Mouse (Mus musculus) lung, adult 18-20 months (tissue): ENCODE results near the gene Car4.

ENCODE experiments used
- DNase-seq, 2 experiments: peaks; one replicate each; pipeline ENCODE4 v3.0.0; 2022; ENCODE audit warnings: mixed read lengths in 2 of 2

The Car4 gene

DNA sequence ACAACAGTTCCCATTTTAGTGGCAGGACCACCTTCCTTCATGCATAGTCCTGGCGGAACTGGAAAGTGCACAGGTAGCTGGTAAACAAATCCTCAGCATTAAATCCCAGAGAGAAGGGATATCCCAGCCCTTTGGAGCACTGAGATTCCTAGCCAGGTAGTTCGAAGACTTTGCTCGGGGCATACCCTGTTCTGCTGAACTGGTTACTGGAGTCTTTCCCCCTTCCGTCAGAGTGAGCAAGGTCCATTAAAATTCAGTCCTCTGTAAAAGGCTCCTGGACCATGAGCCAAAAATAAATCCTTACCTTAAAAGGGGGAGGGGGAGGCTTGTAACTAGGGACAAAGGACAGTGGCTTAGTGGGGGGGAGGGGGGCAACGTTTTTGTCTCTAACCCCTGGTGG is 1.6 kb downstream of the Car4 start:
- no peak for DNase-seq

GRCm38 (mm10) chr11:84959701-84960181 is 2.2 kb downstream of the Car4 start:
- DNase-seq: peak; percentile 46 to 68

DNA sequence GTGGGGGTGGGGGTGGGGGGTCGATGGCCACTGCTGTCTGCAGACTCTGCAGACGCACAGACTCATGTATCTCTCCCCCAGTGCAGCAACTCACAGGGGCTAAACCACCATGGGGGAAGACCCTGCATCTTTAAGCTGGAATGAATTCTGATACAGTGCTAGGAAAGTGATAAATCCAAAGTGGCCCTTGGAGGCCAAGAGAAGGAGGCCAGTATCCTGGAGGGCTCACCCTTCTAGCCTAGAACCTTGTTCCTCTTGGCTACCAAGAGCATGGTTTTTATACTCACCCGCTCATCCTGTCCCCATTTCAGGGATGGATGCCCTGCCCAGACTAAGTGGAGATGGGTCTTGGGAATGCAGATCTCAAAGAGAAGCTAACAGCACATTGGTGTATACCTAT is 2.7 kb downstream of the Car4 start:
- no peak for DNase-seq

- peak in 1 of 2 experiments; percentile 36 for DNase-seq
These were observed 3.2 kb downstream of the Car4 start for GRCm38 (mm10) chr11:84960780-84961179.

DNA sequence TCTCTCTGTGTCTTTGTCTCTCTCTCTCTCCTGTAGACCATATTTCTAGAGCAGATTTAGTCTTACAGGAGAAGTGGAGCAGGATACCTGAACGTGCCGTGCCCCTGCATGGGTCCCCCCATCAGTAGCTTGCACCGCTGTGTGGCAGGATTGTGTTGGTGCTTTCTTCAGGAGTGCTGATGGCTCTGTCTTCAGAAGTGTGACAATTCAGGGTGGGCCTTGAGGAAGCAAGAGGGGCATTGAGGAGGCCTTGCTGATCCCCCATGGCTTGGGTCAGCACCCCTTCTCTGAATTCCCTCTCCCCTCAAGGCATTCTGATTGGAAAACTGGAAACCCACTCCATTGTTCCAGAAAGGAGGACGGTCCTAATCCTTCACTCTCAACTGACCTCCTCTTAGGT is 4.0 kb downstream of the Car4 start:
- no peak for DNase-seq

DNA sequence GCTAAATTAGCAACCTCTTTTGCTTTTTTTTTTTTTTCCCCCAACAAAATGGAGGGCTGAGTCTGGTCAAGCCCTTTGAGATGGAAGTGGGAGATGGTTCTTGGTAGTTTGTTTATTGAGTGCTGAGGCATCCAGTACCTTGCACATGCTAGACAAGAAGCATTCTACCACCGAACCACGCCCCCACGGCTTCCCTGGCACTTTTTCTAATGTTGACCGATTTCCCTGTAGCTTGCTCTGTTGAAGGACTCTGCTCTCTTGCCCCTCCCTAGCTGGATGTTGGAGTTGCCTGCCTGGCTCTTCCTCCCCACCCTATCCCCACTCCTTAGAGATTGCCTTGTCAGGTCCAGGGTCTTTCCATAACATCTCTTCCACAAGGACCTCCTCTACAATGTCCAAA is 5.0 kb downstream of the Car4 start:
- no peak for DNase-seq

DNA sequence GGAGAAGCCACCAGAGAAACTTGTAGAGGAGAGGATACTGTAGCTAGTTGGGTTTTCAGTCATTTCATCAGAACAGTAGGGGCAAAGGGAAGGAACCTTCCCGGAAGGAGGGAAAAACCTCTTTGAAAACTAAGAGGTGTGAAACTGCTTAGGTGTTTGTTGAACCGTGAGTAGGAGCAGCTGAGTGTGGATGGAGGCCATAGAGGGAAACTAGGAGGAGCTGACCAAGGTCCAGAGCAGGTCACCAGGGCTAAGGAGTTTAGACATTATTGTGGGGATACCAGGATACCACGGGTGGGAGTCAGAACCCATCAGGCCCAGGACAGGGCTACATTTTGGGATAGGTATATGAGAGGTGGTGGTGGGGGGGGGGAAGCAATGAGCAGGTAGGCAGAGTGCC is 6.0 kb downstream of the Car4 start:
- no peak for DNase-seq

GRCm38 (mm10) chr11:84966696-84967095 is 9.1 kb downstream of the Car4 start:
- DNase-seq: no peak

DNA sequence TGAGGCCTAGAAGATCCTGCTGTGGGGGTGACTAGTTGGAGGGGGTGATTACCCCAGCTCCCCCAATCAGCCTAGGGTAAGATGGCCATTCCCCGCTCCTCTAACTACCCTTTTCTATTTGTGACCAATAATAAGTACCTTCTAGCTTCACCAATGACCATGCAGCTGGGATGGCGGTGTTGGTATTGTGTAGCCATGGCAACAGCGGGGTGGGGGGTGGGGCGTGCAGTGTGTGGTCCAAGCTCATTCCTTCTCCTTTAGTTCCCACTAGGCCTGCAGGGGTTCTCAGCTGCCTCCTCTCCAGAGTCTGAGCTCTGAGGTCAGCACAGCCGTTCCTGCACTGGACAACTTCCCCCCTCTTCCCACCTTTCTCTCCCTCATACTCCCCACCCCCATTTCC is 9.5 kb downstream of the Car4 start:
- DNase-seq: no peak

- DNase-seq: peak in 1 of 2 experiments; percentile 46
These were observed 10.7 kb downstream of the Car4 start for GRCm38 (mm10) chr11:84968309-84968708.

- peak; percentile 78 to 87 for DNase-seq
These were observed 11.2 kb downstream of the Car4 start for GRCm38 (mm10) chr11:84968775-84969174.

DNA sequence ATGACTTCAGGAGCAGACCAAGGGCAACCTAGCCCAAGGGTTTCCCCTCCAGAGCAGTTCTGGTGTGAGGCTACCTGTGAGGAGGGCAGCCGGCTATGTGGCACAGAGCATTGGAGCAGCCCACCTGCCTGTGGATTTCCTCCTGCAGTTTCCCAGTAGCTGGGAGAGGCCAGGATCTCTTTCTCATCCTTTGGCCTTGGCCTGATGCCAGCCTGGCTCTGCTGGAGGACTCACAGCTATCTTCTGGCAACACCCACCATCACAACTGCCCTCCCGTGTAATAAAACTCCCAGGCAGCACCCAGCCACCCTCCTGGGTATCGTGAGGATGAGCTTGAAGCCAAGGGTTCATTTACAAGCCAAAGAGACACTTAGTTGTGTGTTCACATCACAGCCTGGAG is 14.5 kb downstream of the Car4 start:
- DNase-seq: peak; percentile 33 to 48

DNA sequence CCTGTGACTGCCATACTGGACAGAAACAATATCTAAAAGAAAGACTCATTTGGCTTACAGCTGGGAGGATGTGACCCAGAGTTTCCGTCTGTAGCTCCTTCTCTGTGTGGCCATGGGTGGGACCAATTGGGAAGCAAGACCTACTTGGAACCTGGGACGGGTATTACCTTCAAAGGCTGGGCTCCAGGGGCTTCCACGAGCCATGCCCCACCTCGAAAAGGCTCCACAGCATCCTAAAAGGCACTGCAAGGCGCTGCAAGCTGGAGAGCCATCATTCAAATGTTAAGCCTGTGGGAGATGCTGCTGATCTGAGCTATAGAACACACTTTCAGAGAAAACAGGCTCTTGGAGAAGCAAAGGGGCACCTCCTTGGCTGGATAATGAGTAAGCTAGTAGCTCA is 16.1 kb downstream of the Car4 start:
- DNase-seq: no peak

- peak; percentile 27 to 57 for DNase-seq
These were observed 17.0 kb downstream of the Car4 start for GRCm38 (mm10) chr11:84974582-84974981.

GRCm38 (mm10) chr11:84976706-84977105 is 19.1 kb downstream of the Car4 start:
- DNase-seq: no peak

DNA sequence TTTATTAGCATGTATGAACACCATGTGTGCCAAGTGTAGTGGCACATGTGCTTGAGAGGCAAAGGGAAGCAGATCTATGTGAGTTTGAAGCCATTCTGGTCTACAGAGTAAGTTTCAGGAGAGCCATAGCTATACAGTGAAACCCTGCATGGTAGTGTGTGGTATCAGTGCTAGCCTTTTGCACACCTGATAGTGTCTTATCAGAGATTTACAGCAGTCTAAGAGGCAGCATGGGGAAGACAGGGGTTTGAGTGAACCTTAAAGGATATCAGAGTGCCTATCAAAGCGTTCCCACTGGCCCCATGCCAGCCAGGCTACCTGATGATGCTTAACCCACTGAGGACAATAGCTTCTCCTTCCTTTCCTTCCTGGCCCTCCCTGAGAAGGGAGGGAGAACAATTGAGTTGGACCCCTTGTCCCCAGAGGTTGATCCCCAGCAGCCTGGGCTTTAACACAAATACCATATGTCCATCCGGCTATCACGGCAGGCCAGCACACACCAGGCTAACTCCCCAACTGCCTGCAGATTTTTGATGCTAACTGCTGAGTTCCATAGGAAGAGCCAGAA is 19.9 kb downstream of the Car4 start:
- no peak for DNase-seq

DNA sequence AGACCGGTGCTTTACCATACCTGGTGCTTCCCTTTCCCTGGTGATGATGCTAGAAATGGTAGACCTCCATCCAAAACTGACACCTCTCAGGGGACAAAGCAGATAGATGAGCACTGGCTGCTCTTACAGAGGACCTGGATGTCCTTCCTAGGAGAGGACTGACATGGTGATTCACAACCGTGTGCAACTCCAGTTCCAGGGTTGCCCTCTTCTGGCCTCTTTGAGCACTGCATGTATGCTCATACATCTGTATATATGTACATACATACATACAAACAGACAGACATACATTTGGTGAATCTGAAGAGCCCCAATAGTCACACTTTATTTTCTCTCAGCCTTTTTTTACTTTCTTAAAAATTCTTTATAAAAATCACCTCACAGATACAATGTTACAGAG is 20.5 kb downstream of the Car4 start:
- DNase-seq: peak in 1 of 2 experiments; percentile 56

- no peak for DNase-seq
These were observed 21.8 kb downstream of the Car4 start for GRCm38 (mm10) chr11:84979351-84979750.

DNA sequence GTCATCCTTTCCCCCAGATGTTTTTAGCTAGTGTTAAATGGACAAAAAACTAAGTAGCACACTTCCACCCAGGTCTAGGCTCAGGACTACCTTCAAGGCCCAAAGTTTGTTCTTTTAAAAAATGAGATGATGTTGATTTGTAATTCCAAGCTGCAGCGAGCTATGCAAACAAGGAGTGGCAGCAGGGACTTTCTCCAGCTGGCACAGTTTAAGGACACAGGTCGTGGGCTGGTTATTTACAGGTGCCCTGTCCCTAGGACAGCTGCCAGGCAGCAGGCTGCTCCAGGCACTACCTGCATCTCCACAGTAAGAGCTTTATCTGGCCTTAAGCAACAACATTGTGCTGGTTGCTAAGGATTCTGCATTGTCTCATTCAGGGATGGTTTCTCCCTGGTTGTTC is 23.1 kb downstream of the Car4 start:
- DNase-seq: no peak

DNA sequence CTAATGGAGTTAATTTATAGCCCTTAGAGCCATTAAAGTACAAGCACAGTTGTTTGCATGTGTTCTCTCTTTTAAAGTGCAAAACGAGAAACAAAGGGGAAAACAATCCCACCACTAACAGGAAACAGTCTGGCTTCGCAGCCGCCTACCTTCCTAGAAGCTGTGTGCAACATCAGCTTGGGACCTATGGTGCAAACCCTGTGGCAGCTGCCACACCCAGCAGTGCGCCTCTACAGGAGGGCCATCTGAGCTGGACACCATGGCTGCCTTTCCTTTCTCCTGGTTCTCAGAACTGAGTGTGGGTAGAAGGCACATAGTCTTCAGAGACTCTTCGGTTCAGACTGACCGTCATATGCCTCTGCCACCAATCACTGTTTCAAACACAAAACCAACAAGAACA is 27.8 kb downstream of the Car4 start:
- DNase-seq: no peak

DNA sequence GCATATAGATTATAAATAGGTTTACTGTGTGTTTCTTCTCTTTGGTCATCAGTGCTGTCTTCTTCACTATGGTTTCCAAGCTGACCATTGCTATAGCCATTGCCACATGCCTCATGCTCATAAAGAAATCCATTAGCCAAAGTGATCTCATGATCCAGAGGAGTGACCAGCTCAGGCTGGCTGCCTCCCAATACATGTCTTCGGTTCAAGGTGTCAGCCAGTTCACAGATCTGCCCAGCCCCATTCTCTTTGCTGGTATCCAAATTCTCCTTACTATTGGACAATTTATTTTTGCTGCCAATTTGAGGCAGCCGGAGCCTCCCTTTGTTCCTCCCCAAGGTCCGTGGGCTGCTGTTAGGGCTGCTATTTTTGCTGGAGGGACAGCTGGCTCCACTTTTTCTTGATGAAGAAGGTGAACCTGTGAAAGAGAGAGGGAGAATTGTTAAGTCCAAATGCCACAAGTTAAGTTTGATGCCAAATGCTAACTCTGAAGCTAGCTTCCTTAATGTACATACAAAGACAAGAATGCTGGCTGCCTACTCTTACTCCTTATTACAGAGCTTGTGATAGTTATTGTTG is 30.8 kb downstream of the Car4 start:
- no peak for DNase-seq

DNA sequence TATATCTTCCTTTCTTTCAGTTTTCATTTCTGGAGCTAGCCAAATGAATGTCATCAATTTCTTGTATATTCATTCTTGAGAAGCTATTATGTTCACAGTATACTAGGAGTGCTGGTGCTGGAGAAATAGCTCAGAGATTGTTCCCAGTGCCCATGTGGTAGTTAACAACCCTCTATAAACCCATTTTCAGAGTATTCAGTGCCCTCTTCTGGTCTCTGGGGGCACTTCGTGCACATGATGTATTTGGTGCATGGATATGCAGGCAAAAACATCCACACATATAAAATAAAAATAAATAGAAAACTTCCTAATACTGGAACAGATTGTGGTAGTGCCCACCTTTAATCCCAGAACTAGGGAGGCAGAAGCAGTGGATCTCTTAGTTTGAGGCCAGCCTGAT is 35.4 kb downstream of the Car4 start:
- DNase-seq: no peak

DNA sequence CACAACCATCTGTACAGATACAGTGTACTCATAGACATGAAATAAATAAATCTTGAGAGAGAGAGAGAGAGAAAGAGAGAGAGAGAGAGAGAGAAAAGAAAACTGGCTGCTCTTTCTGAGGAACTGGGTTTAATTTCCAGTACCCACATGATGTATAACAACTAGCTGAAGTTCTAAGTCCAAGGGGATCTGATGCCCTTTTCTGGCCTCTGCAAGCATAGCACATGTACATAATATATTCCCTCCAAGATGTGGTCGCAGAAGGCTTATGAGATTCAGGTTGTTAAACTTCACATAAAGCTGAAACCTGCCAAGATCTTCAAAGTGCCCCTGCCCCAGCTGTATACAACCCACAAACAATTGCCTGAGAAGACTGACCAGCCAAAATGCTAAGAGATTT is 37.7 kb downstream of the Car4 start:
- DNase-seq: no peak

GRCm38 (mm10) chr11:85003566-85003965 is 46.0 kb downstream of the Car4 start:
- DNase-seq: peak; percentile 27

- DNase-seq: no peak
These were observed 55.5 kb downstream of the Car4 start for GRCm38 (mm10) chr11:85013121-85013520.
